Mouse (Mus musculus): ENCODE measurements around the gene Zbtb16.
A peak's percentile ranks its signal among the peaks of the same experiment; 100 is the strongest.

Zbtb16 gene

DNA sequence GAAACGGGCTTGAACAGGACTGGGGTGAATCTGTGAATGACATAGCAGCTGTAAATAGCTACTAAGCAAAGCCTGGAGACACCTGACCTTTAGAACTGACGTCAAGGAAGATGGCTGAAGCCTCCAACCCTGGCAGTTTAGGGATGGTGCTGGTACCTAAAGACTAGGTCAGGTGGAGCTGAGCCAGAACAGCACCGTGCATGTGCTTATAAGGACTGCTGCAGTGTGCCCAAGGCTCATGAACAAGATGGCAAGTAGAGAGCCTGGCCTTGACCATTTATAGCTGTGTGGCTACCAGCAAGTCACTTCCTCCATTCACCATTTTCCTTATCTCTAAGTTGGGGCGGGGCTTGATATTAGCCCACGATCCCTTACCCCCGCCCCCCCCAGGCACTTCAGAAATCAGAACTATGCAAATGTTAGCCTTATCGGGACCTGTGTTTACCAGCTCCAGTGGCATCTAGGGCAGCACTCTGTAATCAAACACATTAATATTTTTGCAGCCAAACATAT lies 9.6 kb downstream of the Zbtb16 start:
- DNase-seq (ENCODE audit: low read depth, low spot score): no peak

DNA sequence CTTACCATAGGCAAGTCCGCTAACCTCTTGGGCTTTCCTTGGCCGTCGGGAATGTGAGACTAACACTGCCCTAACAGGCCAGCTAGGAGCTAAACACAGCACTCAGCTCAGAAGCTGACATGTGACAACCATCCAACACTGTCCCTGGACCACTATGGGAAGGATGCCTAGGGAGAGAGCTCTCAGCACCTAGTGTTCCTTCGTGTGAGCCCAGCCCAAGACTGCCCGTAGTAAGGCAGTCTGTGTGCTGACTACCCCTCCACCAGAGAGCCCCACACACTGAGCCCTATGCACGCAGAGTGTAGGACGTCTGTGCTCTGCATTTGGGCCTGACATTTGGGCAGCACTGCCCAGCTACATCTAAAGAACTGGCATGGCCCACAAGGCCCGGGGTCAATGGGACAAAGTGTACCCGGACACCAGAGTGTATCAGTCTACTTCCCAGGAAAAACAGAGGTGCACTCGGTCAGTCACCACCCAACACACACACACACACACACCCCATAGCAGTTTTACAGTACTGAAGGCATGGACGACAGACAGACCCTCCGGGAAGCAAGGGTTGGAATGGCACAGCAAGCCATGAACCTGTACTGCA lies 11.4 kb downstream of the Zbtb16 start:
- DNase-seq (ENCODE audit: low read depth, low spot score): no peak

- DNase-seq (ENCODE audit: low read depth, low spot score): no peak
Measured at GRCm38 (mm10) chr9:48823851-48824250, 12.2 kb downstream of the Zbtb16 start.

DNA sequence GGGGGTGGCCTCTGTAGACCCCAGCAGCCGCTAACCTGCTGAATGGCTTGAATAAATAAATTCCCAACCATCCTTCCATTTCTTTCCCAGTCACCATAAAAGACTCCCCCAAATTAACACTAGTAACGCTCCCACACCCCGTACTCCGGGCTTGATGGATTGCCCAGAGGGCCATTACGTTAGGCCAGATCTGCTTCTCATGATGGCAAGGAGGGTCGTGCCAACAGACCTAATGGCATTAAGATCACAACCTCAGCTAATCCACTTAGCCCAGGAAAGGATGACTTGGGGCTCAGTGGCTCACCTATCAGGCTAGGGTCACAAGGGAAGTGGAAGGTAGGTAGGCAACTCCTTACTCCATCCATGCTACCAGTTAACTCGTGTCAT lies 12.7 kb downstream of the Zbtb16 start:
- DNase-seq (ENCODE audit: low read depth, low spot score): no peak

DNA sequence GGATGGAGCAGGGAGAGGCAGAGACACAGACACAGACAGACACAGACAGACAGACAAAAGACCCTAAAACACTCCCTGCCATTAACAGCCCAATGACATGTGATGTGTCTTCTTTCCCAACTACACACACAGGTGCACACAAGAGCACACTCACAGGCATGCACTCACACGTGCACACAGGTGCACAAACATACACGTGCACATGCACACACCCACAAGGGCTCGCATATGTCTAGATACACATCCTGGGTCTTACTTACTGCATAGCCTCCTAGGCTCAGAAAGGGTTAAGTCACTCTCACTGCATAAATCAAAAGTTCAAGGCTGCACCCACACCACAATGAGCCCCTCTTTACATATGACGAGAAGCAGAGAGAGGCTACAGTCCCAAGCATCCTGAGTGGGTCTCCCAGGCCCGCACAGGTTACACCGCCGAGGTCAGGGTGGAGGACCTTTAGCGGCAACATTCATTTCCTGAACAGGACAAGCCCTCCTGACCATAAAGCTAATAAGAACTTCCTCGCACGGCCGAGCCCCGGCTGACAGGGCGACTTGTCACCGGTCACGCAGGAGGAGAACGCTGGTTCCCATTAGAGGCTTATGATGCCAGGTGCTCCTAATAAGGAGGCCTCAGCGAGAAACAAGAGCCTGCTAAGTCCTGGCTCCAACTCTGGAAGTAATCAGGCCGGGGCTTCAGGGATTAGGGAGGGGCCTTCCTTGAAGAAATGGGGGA lies 13.3 kb downstream of the Zbtb16 start:
- DNase-seq (ENCODE audit: low read depth, low spot score): no peak

DNA sequence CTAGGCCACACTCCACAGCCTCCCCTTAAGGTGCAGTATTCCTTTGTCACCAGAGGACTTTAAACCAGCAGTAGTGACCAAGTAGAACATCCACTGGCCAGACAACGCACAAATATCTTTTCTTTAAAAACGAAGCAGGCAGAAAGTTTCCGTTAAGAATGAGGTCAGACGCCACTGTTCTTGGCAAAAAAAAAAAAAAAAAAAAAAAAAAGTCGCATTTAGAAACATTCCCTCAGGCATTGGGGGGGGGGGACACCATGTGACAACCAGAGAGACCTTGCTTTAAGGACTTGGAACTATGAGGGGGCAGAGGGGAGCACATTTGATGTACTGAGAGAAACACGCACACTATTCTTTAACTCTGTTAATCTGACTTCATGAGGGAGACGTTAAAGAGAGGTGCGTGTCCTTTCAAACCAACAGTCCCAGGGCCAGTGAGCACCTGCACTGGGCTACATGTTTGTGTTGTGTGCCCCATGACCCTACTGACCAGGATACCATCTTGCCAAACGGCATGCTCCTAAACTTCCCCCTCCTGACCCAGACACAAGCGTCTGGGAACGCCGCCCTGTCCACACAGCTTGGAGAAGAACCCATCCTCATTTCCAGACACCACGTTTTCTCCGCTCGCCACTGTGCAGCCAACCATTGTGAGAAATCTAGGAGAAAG lies 14.0 kb downstream of the Zbtb16 start:
- DNase-seq (ENCODE audit: low read depth, low spot score): no peak

GRCm38 (mm10) chr9:48821431-48821830 lies 14.6 kb downstream of the Zbtb16 start:
- DNase-seq (ENCODE audit: low read depth, low spot score): no peak

GRCm38 (mm10) chr9:48820791-48821190 lies 15.2 kb downstream of the Zbtb16 start:
- no peak for DNase-seq (ENCODE audit: low read depth, low spot score)

DNA sequence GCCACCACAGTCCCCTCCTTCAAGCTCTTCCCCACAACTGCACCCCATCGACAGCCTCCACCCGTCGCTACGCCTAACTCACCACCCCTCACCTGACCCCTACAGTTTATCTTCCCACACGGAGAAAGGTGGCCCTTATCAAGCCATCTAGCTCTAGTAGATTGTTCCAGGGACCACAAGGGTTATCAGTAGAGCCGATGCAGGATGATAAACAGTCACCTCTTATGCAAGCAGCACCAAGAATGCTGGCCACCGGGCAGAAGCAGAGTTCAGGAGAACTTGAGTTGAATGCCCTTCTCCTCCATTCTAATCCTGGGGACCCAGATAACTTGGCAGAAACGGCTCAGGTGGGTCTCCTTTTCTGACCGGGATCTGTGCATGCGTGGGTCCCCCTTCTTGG lies 16.3 kb downstream of the Zbtb16 start:
- no peak for DNase-seq (ENCODE audit: low read depth, low spot score)

GRCm38 (mm10) chr9:48819137-48819536 lies 16.9 kb downstream of the Zbtb16 start:
- no peak for DNase-seq (ENCODE audit: low read depth, low spot score)

DNA sequence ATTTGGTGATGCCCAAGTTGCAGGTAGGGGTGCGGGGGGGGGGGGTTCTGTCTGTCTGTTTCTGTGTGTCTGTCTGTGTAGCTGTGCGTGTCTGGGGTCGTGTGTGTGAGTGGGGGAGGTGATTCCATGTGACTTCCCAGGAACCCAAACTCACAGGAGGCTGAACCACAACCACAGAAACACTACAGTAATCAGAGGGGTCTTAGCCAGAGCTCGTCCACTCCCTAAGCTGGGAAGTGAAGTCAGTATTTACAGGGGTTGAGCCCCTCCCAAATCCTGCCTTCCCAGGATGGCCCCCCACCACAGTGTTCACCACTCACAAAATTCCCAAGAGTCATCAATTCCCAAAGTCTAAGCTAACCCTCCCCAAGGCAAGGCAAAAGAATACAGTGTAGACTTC lies 18.1 kb downstream of the Zbtb16 start:
- no peak for DNase-seq (ENCODE audit: low read depth, low spot score)

- no peak for DNase-seq (ENCODE audit: low read depth, low spot score)
Measured at GRCm38 (mm10) chr9:48817399-48817793, 18.6 kb downstream of the Zbtb16 start.

- no peak for DNase-seq (ENCODE audit: low read depth, low spot score)
Measured at GRCm38 (mm10) chr9:48816678-48817398, 19.2 kb downstream of the Zbtb16 start.

DNA sequence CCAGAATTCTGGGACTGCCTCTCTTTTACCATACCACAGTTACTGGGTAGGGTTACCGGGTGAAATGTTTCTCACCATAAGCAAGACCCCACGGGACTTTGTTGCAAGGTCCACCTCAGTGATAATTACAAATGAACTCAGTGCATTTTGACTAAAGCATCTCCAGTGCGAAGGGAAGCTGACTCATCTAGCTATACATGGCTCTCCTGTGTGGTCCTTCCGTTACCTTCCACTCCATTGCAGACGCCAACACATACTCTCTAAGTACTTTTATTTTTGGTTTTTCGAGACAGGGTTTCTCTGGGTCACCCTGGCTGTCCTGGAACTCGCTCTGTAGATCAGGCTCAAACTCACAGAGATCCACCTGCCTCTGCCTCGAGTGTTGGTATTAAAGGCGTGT lies 19.9 kb downstream of the Zbtb16 start:
- DNase-seq (ENCODE audit: low read depth, low spot score): no peak

DNA sequence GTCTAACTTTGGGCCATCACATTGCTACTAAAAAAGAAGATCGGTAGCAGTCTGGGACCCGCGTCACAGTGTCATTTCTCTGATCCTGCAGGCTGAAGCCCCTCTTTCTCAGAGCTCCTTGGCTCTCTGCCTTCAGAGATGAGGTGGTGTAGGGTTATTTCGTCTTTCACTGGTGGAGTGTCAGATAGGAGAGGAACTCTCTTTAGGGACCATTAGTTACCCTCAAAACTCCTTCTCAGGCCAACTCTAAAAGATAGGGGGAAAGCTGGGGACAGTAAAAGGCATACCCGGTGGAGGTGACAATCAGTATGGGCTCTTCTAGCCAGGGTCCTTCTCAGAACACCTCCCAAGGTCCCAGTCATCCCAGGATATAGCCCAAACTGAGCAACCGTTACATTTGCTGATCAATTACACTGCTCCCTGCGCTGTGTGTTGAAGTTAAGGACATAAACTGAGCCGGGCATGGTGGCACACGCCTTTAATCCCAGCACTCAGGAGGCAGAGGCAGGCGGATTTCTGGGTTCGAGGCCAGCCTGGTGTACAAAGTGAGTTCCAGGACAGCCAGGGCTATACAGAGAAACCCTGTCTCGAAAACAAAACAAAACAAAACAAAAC lies 21.0 kb downstream of the Zbtb16 start:
- DNase-seq (ENCODE audit: low read depth, low spot score): no peak

- DNase-seq (ENCODE audit: low read depth, low spot score): no peak
Measured at GRCm38 (mm10) chr9:48813960-48814880, 21.8 kb downstream of the Zbtb16 start.

DNA sequence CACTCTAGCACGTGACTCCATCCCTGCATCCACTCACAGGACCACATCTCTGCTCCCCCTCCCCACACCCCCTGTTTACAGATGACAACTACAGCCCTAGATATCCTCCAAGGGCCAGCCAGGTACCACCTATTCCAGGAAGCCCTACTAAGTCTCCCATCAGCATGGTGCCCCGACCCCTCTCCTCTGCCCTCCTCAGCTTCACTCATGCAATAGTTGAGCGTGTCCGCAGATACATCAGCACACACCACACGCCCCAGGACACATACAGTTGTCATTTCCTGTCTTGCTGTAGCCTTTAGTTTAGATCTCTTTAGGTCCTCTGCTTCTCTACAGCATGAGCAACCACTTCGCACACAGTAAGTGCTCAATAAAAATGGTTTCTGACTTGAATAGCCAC lies 23.7 kb downstream of the Zbtb16 start:
- DNase-seq (ENCODE audit: low read depth, low spot score): no peak

GRCm38 (mm10) chr9:48806591-48806990 lies 29.4 kb downstream of the Zbtb16 start:
- no peak for DNase-seq (ENCODE audit: low read depth, low spot score)

GRCm38 (mm10) chr9:48805850-48806249 lies 30.2 kb downstream of the Zbtb16 start:
- DNase-seq (ENCODE audit: low read depth, low spot score): peak; percentile 55

- DNase-seq (ENCODE audit: low read depth, low spot score): no peak
Measured at GRCm38 (mm10) chr9:48804509-48804908, 31.5 kb downstream of the Zbtb16 start.
